Mouse (Mus musculus) ovary, postnatal 14 days (tissue): ENCODE measurements around the gene Ap5m1.

ENCODE experiments used
- DNase-seq: peaks from one replicate; pipeline ENCODE4 v3.0.0; 2022; ENCODE audit warnings: low spot score

The Ap5m1 gene

DNA sequence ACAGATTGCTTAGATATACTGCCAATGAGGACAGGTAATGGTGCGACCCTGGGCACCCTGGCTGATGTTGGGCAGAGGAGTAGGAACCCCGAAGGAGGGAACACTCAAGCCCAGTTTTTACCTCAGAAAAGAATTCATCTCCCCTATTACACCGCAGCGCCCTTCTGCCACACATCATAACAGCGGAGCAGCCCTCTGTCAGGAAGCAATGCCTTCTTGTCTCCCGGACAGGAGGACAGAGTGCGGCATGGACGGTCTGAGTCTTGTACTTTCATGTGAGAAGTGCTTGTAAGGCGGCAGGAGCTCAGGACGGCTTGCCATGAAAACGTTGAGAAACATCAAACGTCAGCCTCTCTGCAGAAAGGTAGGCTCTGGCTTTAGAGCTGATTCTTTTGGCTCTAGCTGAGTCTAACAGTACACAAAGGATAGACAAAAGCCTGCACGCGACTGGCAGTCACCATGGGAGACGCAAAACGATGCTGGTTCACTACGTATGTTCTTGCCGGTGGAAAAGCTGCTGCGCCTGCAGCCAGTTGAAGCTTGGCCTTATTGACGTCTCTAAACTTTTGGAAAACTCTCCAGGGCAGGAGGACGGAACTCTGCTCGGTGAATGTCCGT lies 61.4 kb downstream of the Ap5m1 start:
- no peak for DNase-seq

DNA sequence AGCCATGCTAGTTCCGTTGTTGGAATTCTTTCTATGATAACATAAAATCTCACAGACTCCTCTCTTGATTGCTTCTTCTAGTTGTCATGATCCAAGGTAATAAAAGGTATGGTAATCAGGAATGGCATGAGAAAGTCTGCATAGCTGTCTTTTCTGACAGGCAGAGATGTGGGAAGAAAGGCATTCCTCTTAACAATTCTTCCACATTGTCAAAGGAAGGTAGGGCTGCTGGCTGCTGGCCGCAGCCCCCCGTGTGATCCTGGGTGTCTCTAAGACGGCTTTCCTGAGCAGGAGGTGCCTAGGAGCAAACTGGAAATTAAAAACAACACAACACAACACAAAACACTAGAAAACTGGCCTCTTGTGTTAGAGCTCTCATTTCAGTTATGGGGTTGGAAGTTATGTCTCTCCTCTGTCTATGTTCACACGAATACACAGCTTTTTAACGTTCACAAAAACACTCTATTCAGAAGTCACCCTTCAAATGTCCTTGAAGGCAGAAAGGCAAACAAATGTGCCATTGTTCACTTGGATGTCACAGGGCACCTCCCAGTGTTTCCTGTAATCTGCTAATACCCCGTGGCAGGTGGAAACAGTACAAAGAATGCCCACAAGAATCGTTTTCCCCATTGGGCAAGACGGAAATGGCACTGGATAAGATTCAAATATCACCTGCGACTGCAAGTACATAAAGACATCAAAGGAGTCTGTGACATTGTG lies 62.8 kb downstream of the Ap5m1 start:
- no peak for DNase-seq

DNA sequence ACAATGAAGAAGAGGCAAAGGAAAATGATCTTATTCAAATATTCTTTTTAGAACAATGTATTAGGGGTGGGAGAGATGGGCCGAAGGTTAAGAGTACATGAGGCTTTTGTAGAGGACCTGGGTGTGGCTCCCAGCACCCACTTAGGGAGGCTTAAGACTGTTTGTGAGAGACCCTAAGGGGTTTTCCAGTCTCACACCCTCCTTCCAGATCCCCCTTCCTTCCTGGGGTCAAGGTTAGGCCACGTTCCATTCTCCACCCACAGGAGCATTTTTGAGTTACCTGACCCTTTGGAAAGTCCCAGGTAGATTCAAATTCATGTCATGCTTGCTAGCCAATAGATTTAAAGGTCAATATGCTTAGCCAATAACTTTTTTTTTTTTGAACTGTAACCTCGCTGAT lies 66.5 kb downstream of the Ap5m1 start:
- DNase-seq: no peak

DNA sequence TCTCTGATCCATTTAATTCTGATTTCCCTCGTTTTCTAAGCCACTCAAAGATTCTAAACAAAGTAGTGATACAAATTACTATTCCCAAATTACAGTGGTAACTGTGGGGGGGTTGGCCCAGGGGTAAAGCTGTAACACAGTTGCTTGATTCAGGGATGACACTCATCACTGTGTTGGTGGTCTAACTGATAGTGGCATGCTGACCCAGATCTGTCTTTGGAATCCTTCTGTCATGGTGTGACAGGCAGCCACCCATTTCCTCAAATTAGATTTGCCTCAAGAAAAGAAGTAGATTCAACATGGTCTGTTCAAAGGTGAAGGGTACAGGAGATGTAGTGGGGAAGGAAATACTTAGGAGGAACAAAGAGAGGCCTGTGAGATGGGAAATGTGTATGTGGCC lies 72.3 kb downstream of the Ap5m1 start:
- no peak for DNase-seq

DNA sequence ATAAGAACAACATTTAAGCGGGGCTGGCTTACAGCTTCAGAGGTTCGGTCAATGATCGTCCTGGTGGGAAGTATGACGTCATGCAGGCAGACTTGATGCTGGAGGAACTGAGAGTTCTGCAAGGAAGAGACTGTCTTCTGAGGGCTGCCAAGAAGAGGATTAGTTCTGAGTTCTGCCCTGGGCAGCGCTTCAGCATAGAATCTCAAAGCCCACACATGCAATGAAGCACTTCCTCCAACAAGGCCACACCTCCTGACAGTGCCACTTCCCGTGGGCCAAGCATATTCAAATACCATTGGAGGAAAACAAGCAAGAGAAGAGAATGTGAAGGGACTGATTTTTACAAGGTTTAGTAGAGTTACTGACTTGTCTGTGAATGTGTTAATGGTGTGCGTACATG lies 74.9 kb downstream of the Ap5m1 start:
- no peak for DNase-seq
